Mouse (Mus musculus) MEL (cell line): ENCODE data around the gene Cyth2. TPM values are rescaled to one million over a fixed set of nuclear protein-coding genes. Genes with fewer than 3 reads are reported as not detected.

Experiments
- DNase-seq: peaks from one replicate; pipeline ENCODE4 v3.0.0; 2011; ENCODE audit warnings: low read depth, low spot score
- H3K27ac ChIP-seq: 2 replicates; pipeline ENCODE4 v1.5.1; 2012; ENCODE audit warnings: low read depth, mild to moderate bottlenecking, control low read depth, low read length, moderate library complexity; ENCODE audit not compliant: control insufficient read depth
- H3K27me3 ChIP-seq, 2 experiments: fragments of 150-350 bp in 1 of 2; sonication (generic) in 1 of 2; 2 replicates each; pipeline ENCODE4 v1.6.1; 2012; ENCODE audit warnings: low read length in 2 of 2, mild to moderate bottlenecking in 2 of 2, improper control_type of control experiment in 1 of 2, moderate library complexity in 1 of 2; ENCODE audit not compliant: insufficient read depth in 2 of 2, control insufficient read depth in 1 of 2
- H3K36me3 ChIP-seq, 2 experiments: 2 replicates each; pipeline ENCODE4 v1.6.1; 2012 to 2014; ENCODE audit warnings: low read length in 2 of 2, improper control_type of control experiment in 1 of 2, inconsistent platforms in 1 of 2, mild to moderate bottlenecking in 1 of 2; ENCODE audit not compliant: insufficient read depth in 2 of 2, control insufficient read depth in 1 of 2
- H3K4me1 ChIP-seq, 2 experiments: fragments of 150-350 bp in 1 of 2; sonication (generic) in 1 of 2; 2 replicates each; pipeline ENCODE4 v1.6.1; 2012; ENCODE audit warnings: low read length in 2 of 2, improper control_type of control experiment in 1 of 2, mild to moderate bottlenecking in 1 of 2; ENCODE audit not compliant: insufficient read depth in 2 of 2, control insufficient read depth in 1 of 2
- H3K4me3 ChIP-seq, 2 experiments: fragments of 150-350 bp in 1 of 2; sonication (generic) in 1 of 2; 2 replicates each; pipeline ENCODE4 v1.5.1; 2012; ENCODE audit warnings: low read depth in 2 of 2, low read length in 2 of 2, mild to moderate bottlenecking in 2 of 2, moderate library complexity in 2 of 2, control low read depth in 1 of 2, improper control_type of control experiment in 1 of 2; ENCODE audit not compliant: control insufficient read depth in 1 of 2, insufficient read depth in 1 of 2
- H3K79me2 ChIP-seq: 2 replicates; pipeline ENCODE4 v1.6.1; 2012; ENCODE audit warnings: mild to moderate bottlenecking, low read length, moderate library complexity; ENCODE audit not compliant: control insufficient read depth, poor library complexity, insufficient read depth
- H3K9ac ChIP-seq: 2 replicates; pipeline ENCODE4 v1.6.1; 2012; ENCODE audit warnings: low read depth, mild to moderate bottlenecking, control low read depth, low read length, moderate library complexity; ENCODE audit not compliant: control insufficient read depth, poor library complexity, severe bottlenecking
- H3K9me3 ChIP-seq: fragments of 150-350 bp; sonication (generic); replicated peaks from 2 replicates; pipeline ENCODE4 v1.6.1; 2012; ENCODE audit warnings: mild to moderate bottlenecking, low read length, improper control_type of control experiment, moderate library complexity; ENCODE audit not compliant: insufficient read depth
- BHLHE40 ChIP-seq: IDR thresholded peaks from 2 replicates; pipeline ENCODE4 v1.6.1; 2012; ENCODE audit warnings: low read depth, mild to moderate bottlenecking, inconsistent platforms, low read length, improper control_type of control experiment, borderline replicate concordance
- CHD1 ChIP-seq: IDR thresholded peaks from 2 replicates; pipeline ENCODE4 v1.6.1; 2012; ENCODE audit warnings: low read depth, mild to moderate bottlenecking, inconsistent platforms, low read length, improper control_type of control experiment
- CHD2 ChIP-seq: IDR thresholded peaks from 2 replicates; pipeline ENCODE4 v1.6.1; 2011; ENCODE audit warnings: low read length, improper control_type of control experiment
- E2F4 ChIP-seq: IDR thresholded peaks from 2 replicates; pipeline ENCODE4 v1.6.1; 2011; ENCODE audit warnings: low read depth, low read length, improper control_type of control experiment, borderline replicate concordance
- HCFC1 ChIP-seq: IDR thresholded peaks from 2 replicates; pipeline ENCODE4 v1.6.1; 2012; ENCODE audit warnings: low read depth, mild to moderate bottlenecking, inconsistent platforms, low read length, improper control_type of control experiment, moderate library complexity
- JUND ChIP-seq: IDR thresholded peaks from 2 replicates; pipeline ENCODE4 v1.6.1; 2011; ENCODE audit warnings: low read depth, mild to moderate bottlenecking, improper control_type of control experiment, low read length
- MAX ChIP-seq: IDR thresholded peaks from 2 replicates; pipeline ENCODE4 v1.6.1; 2011; ENCODE audit warnings: low read length, improper control_type of control experiment
- MAZ ChIP-seq: IDR thresholded peaks from 2 replicates; pipeline ENCODE4 v1.6.1; 2012; ENCODE audit warnings: low read depth, mild to moderate bottlenecking, inconsistent platforms, low read length, improper control_type of control experiment
- MEF2A ChIP-seq: IDR thresholded peaks from 2 replicates; pipeline ENCODE4 v1.6.1; 2014; ENCODE audit warnings: low read depth, mild to moderate bottlenecking, inconsistent platforms, low read length, improper control_type of control experiment; ENCODE audit not compliant: poor library complexity, insufficient replicate concordance, severe bottlenecking; ENCODE audit errors: extremely low read depth
- MXI1 ChIP-seq: IDR thresholded peaks from 2 replicates; pipeline ENCODE4 v1.6.1; 2011; ENCODE audit warnings: mild to moderate bottlenecking, low read depth, low read length, improper control_type of control experiment
- NELFE ChIP-seq: IDR thresholded peaks from 2 replicates; pipeline ENCODE4 v1.6.1; 2011; ENCODE audit warnings: low read depth, low read length, improper control_type of control experiment
- NRF1 ChIP-seq: IDR thresholded peaks from 2 replicates; pipeline ENCODE4 v1.6.1; 2014; ENCODE audit warnings: low read depth, mild to moderate bottlenecking, inconsistent platforms, low read length, improper control_type of control experiment, moderate library complexity; ENCODE audit not compliant: poor library complexity, insufficient read depth, severe bottlenecking
- POLR2A ChIP-seq, 2 experiments: IDR thresholded peaks; 2 replicates each; pipeline ENCODE4 v1.6.1; 2011 to 2012; ENCODE audit warnings: low read length in 2 of 2, mild to moderate bottlenecking in 2 of 2, control low read depth in 1 of 2, improper control_type of control experiment in 1 of 2, low read depth in 1 of 2, moderate library complexity in 1 of 2; ENCODE audit not compliant: control insufficient read depth in 1 of 2, insufficient read depth in 1 of 2, poor library complexity in 1 of 2
- POLR2AphosphoS5 ChIP-seq: IDR thresholded peaks from 2 replicates; pipeline ENCODE4 v1.6.1; 2012; ENCODE audit warnings: low read depth, borderline replicate concordance, mild to moderate bottlenecking, inconsistent platforms, low read length, moderate library complexity, mixed read lengths
- RCOR1 ChIP-seq: IDR thresholded peaks from 2 replicates; pipeline ENCODE4 v1.6.1; 2012; ENCODE audit warnings: low read depth, mild to moderate bottlenecking, inconsistent platforms, low read length, improper control_type of control experiment
- SMC3 ChIP-seq: IDR thresholded peaks from 2 replicates; pipeline ENCODE4 v1.6.1; 2011; ENCODE audit warnings: low read depth, low read length, improper control_type of control experiment
- TAL1 ChIP-seq: IDR thresholded peaks from 2 replicates; pipeline ENCODE4 v1.6.1; 2012; ENCODE audit warnings: mild to moderate bottlenecking, inconsistent platforms, low read length, moderate library complexity, mixed read lengths
- TBP ChIP-seq: IDR thresholded peaks from 2 replicates; pipeline ENCODE4 v1.8.0; 2011; ENCODE audit warnings: low read depth, low read length, improper control_type of control experiment
- USF2 ChIP-seq, 2 experiments: IDR thresholded peaks; 2 replicates each; pipeline ENCODE4 v1.6.1; 2011 to 2012; ENCODE audit warnings: improper control_type of control experiment in 2 of 2, low read length in 2 of 2, borderline replicate concordance in 1 of 2, inconsistent platforms in 1 of 2, low read depth in 1 of 2, mild to moderate bottlenecking in 1 of 2; ENCODE audit not compliant: insufficient read depth in 1 of 2
- ZC3H11A ChIP-seq: IDR thresholded peaks from 2 replicates; pipeline ENCODE4 v1.6.1; 2012; ENCODE audit warnings: low read depth, mild to moderate bottlenecking, inconsistent platforms, low read length, improper control_type of control experiment
- ZNF384 ChIP-seq: IDR thresholded peaks from 2 replicates; pipeline ENCODE4 v1.6.1; 2012; ENCODE audit warnings: low read depth, mild to moderate bottlenecking, inconsistent platforms, low read length, improper control_type of control experiment
- polyA plus RNA-seq, 2 experiments: library from polyadenylated mRNA; stranded (reverse) in 1 of 2; unstranded in 1 of 2; fragments of >175 nt in 1 of 2; fragments of >200 nt in 1 of 2; gene quantifications; 2 replicates each; pipeline versions ENCODE4 v1.2.1 to v1.2.4; 2012; ENCODE audit warnings: low replicate concordance in 2 of 2, low read depth in 1 of 2; ENCODE audit not compliant: insufficient read length in 2 of 2, insufficient read depth in 1 of 2, missing spikeins in 1 of 2
- total RNA-seq: library from RNA; depleted of rRNA; stranded (reverse); fragments of 300-350 nt; gene quantifications from 2 replicates; pipeline ENCODE4 v1.2.3, GENCODE M21; 2012

The Cyth2 gene
- total and polyA plus RNA-seq, 3 experiments = 52.9 to 92.2 TPM; not detected in 1

DNA sequence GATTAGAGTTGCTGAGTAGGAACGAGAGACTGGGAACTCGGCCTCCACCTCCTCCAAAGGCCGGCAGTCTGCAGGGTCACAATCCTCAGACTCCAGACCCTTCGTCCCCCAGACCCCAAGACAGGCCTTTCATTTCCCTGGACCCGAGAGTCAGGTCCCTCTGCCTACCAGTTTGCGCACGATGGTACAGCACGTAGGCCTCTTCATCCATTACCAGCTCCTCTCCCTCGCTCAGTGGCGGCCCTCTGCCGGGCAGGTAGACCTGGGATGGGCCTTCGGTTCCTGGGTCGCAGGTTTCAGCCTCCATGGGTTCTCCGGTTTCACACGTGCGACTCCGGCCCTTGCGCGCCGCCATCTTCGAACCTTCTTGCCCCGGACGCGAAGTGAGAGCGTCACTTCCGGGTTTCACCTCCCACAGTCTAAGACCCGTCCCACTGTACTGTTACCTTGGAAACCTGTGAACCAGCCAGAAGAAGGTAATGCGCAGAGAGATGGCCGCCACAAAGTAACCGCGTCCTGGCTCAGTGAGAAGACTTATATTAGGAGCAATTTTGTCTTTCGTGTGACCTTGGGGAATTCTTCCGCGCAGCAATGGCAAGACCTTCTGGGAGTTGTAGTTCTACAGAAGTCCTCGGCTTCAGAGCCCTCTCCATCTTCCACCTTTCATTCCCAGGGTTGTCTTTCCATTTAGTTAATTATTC lies 16.2 kb upstream of the Cyth2 start, which contains the start of gene Grwd1 (continued):
- TF ChIP-seq NRF1 (peak; percentile 51), MAZ (no peak), E2F4 (0 out of 2 replicates have a peak, but pooled peaks have one; percentile 42), JUND (no peak), CHD1 (no peak), CHD2 (no peak; the same call in 1 of the 2 replicates), SMC3 (no peak), TBP (peak; percentile 57; the same call in 1 of the 2 replicates), ZC3H11A (no peak), USF2 (IDR thresholded peaks at IDR 0.05; ENCODE audit: borderline replicate concordance in 1 of 2, insufficient read depth in 1 of 2, low read depth in 1 of 2, low read length in 2 of 2) (no peak)
- TF ChIP-seq, all 39 proteins: peak for 16

DNA sequence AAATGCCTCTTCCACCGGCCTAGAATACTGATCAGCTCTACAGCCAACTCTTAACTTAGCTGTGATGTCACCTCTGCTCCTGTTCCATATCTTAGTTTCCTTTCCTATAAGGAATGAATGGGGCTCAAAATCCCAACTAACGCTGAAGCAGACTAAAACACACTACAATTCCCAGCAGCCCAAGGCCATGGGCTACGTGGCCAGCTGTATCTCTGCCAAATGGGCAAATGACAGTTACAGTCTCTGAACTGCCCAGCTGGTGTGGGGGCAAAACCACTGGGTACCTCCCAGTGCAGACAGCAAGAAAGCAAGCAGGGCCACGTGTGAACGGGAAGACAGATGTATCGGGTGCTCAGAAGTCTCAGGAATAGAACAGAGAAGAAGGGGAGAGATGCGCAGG lies 12.2 kb upstream of the Cyth2 start:
- H3K9me3 ChIP-seq = no peaks in the 10 kb centered on the region
- peaks cover 22% of the 10 kb centered on the region for H3K79me2 ChIP-seq
- TF ChIP-seq NELFE (no peak), CHD2 (no peak), ZNF384 (no peak), TAL1 (no peak)
- DNase-seq = no peak
- H3K4me1 ChIP-seq = peaks cover 0 to 13% of the 10 kb centered on the region in 2 experiments; a peak in 3 of 4 replicates
- no peak overlapping the region for H3K27ac ChIP-seq
- peaks cover 6 to 11% of the 10 kb centered on the region in 2 experiments for H3K36me3 ChIP-seq
- no peak overlapping the region for H3K4me3 ChIP-seq
- H3K27me3 ChIP-seq = no peaks in the 10 kb centered on the region
- H3K9ac ChIP-seq = no peak overlapping the region

DNA sequence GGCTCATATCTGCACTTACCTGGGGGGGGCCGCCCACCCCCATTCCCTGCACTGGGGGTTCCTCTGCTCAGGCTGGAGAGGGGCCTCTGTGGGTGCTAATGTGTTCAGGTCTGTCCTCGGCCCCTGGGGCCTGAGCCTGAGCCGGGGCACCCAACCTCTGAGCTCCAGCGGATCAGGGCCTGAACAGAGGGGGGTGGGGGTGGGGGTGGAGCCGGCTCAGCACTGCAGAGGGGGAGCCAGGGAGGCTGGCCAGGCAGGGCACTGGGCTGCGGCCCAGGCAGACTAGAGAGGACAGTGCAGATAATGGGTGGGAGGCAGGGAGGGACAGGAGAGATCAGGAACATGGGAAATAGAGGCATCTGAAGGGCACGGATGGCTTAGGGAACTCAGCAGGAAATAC lies 10.2 kb upstream of the Cyth2 start, which contains the start of gene Kcnj14:
TSS of gene Kcnj14 (minus strand) at position 185 of the 400 bp plus-strand sequence.
- Histone ChIP-seq H3K27ac (no peak within 1 kb of the TSS), H3K79me2 (peaks cover 12% of the 10 kb centered on the region), H3K4me1 (peaks cover 0 to 3% of the 10 kb centered on the region in 2 experiments; a peak in 2 of 4 replicates), H3K4me3 (no peak within 1 kb of the TSS), H3K9ac (no peak within 1 kb of the TSS), H3K36me3 (peaks cover 6 to 8% of the 10 kb centered on the region in 2 experiments), H3K9me3 (no peaks in the 10 kb centered on the region), H3K27me3 (no peaks in the 10 kb centered on the region)
- no peak for DNase-seq
- TF ChIP-seq MXI1 (no peak), POLR2AphosphoS5 (no peak), BHLHE40 (no peak), MAX (no peak), MEF2A (no peak), E2F4 (no peak), RCOR1 (no peak), HCFC1 (no peak), NELFE (no peak), CHD1 (no peak), TAL1 (no peak), POLR2A (IDR thresholded peaks at IDR 0.05; ENCODE audit: control insufficient read depth in 1 of 2, insufficient read depth in 1 of 2, low read depth in 1 of 2, low read length in 2 of 2, poor library complexity in 1 of 2) (no peak), ZNF384 (no peak), MAZ (no peak), TBP (no peak)
